ENCODE assay signal across 28 mouse cellular contexts in the genomic region with DNA sequence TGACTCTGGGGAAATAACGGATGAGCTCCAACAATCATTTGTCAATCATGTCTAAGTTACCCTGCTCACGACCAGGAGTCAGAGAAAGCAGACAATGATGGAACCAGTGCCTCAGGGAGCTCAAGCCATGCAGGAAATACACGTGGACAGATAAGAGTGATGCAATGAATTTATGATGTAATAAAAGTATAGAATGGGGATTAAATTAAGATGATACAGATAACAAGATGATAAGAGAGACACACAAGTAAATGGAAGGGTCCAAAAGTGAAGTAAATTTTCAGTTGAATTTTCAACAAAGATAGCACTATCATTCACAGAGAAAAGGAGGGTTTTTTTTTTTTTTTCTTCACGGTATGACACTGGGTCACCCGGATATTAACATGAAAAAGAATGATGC.
A peak's percentile ranks its signal among the peaks of the same experiment; 100 is the strongest.
DNase-seq lines count a peak whose midpoint lies in the region; ATAC-seq and TF ChIP-seq lines count a peak whose summit lies in the region.
"Had no signal": no experiment of that assay in that cellular context is flagged by ENCODE, and none has a peak within 500 bp of the region (broad histone marks: within the 10 kb centered on the region; RNA-seq: fewer than 3 reads in every experiment).

No protein-coding gene starts in this region.

- no peak overlapping the region for H3K9ac ChIP-seq in hindbrain, embryonic 15.5 days
- H3K9ac ChIP-seq in hindbrain, embryonic 11.5 days (ENCODE audit: low read depth, low read length), result no peak overlapping the region
- H3K9ac ChIP-seq in neural tube, embryonic 13.5 days, result no peak overlapping the region
- H3K9ac ChIP-seq in intestine, postnatal 0 days (ENCODE audit: low read depth, low read length), result no peak overlapping the region
- H3K9ac ChIP-seq: embryonic facial prominence, embryonic 12.5 days; embryonic facial prominence, embryonic 15.5 days; forebrain, postnatal 0 days; heart, embryonic 12.5 days; heart, embryonic 15.5 days; hindbrain, embryonic 14.5 days had no signal

- H3K27ac ChIP-seq in hindbrain, embryonic 15.5 days (replicated peaks), result 0 out of 2 replicates have a peak overlapping the region, but pooled peaks have one; percentile 46
- no peak overlapping the region for H3K27ac ChIP-seq in hindbrain, embryonic 11.5 days (ENCODE audit: low read depth, low read length)
- no peak overlapping the region for H3K27ac ChIP-seq in neural tube, embryonic 13.5 days (replicated peaks)
- H3K27ac ChIP-seq in intestine, postnatal 0 days (ENCODE audit: low read depth, low read length), result no peak overlapping the region
- H3K27ac ChIP-seq: embryonic facial prominence, embryonic 15.5 days; heart, embryonic 15.5 days; hindbrain, embryonic 10.5 days had no signal

- H3K9me3 ChIP-seq in hindbrain, embryonic 15.5 days, result no peaks in the 10 kb centered on the region
- H3K9me3 ChIP-seq in hindbrain, embryonic 11.5 days (ENCODE audit: control insufficient read depth, low read length), result no peaks in the 10 kb centered on the region
- H3K9me3 ChIP-seq in neural tube, embryonic 13.5 days, result no peaks in the 10 kb centered on the region
- no peaks in the 10 kb centered on the region for H3K9me3 ChIP-seq in intestine, postnatal 0 days (ENCODE audit: control insufficient read depth)
- H3K9me3 ChIP-seq: embryonic facial prominence, embryonic 12.5 days; embryonic facial prominence, embryonic 15.5 days; G1E; heart, embryonic 12.5 days; heart, embryonic 15.5 days; hindbrain, embryonic 10.5 days had no signal

- DNase-seq in hindbrain, embryonic 11.5 days (ENCODE audit: low spot score), result no peak
- DNase-seq in neural tube, embryonic 10.5 days (ENCODE audit: extremely low spot score, low spot score), result no peak
- peak; percentile 57 for DNase-seq in retina, postnatal 1 day
- no peak for DNase-seq in frontal cortex, postnatal 10 days (ENCODE audit: low spot score in 2 of 2)
- DNase-seq in yolk sac, embryonic 10.5 days (ENCODE audit: low spot score), result no peak
- DNase-seq: adrenal gland, adult 2 months; adrenal gland, postnatal 25 days; B cell, adult 2 months; cerebellum, adult 18-20 months; cerebellum, adult 9-10 months; cerebellum, postnatal 14 days; forebrain, postnatal 0 days; gastrocnemius, postnatal 25 days; heart, adult 18-20 months; heart, postnatal 10 days; heart, postnatal 36 days had no signal

- no peaks in the 10 kb centered on the region for H3K4me1 ChIP-seq in hindbrain, embryonic 15.5 days (replicated peaks)
- H3K4me1 ChIP-seq in hindbrain, embryonic 11.5 days (replicated peaks; ENCODE audit: control insufficient read depth, insufficient read depth, low read length), result no peaks in the 10 kb centered on the region
- 0 out of 2 replicates have a peak, but pooled peaks cover 3% of the 10 kb centered on the region for H3K4me1 ChIP-seq in neural tube, embryonic 13.5 days (replicated peaks)
- H3K4me1 ChIP-seq in intestine, postnatal 0 days (replicated peaks; ENCODE audit: control insufficient read depth, insufficient read depth, low read length), result no peaks in the 10 kb centered on the region
- H3K4me1 ChIP-seq: embryonic facial prominence, embryonic 12.5 days; embryonic facial prominence, embryonic 15.5 days; heart, embryonic 15.5 days; hindbrain, embryonic 10.5 days had no signal

- H3K4me2 ChIP-seq in hindbrain, embryonic 15.5 days, result no peak overlapping the region
- no peak overlapping the region for H3K4me2 ChIP-seq in hindbrain, embryonic 11.5 days (replicated peaks; ENCODE audit: low read depth, low read length)
- H3K4me2 ChIP-seq in neural tube, embryonic 13.5 days, result peak overlapping the region; percentile 10; the same call in 1 of the 2 replicates
- no peak overlapping the region for H3K4me2 ChIP-seq in intestine, postnatal 0 days (replicated peaks; ENCODE audit: low read depth)
- H3K4me2 ChIP-seq: embryonic facial prominence, embryonic 12.5 days; embryonic facial prominence, embryonic 15.5 days; heart, embryonic 12.5 days; heart, embryonic 15.5 days; hindbrain, embryonic 14.5 days had no signal

- no peak overlapping the region for H3K4me3 ChIP-seq in hindbrain, embryonic 15.5 days
- H3K4me3 ChIP-seq in hindbrain, embryonic 11.5 days (ENCODE audit: low read depth, low read length), result no peak overlapping the region
- H3K4me3 ChIP-seq in neural tube, embryonic 13.5 days, result no peak overlapping the region
- no peak overlapping the region for H3K4me3 ChIP-seq in intestine, postnatal 0 days (ENCODE audit: low read depth, low read length)
- H3K4me3 ChIP-seq: embryonic facial prominence, embryonic 12.5 days; embryonic facial prominence, embryonic 15.5 days; heart, embryonic 12.5 days; heart, embryonic 15.5 days; hindbrain, embryonic 10.5 days had no signal

- H3K27me3 ChIP-seq in hindbrain, embryonic 15.5 days, result no peaks in the 10 kb centered on the region
- H3K27me3 ChIP-seq in hindbrain, embryonic 11.5 days (ENCODE audit: control insufficient read depth, insufficient read depth, low read length), result no peaks in the 10 kb centered on the region
- no peaks in the 10 kb centered on the region for H3K27me3 ChIP-seq in neural tube, embryonic 13.5 days
- no peaks in the 10 kb centered on the region for H3K27me3 ChIP-seq in intestine, postnatal 0 days (replicated peaks; ENCODE audit: control insufficient read depth, insufficient read depth, low read length)
- H3K27me3 ChIP-seq: CH12.LX; embryonic facial prominence, embryonic 12.5 days; embryonic facial prominence, embryonic 15.5 days; heart, embryonic 12.5 days; heart, embryonic 15.5 days had no signal

- WGBS in hindbrain, embryonic 15.5 days, result 63% methylated on average over 5 of the region's 5 CpGs
- 82% methylated on average over 5 of the region's 5 CpGs for WGBS in hindbrain, embryonic 11.5 days
- 76% methylated on average over 5 of the region's 5 CpGs for WGBS in neural tube, embryonic 13.5 days
- WGBS in intestine, postnatal 0 days, result 33% methylated on average over 5 of the region's 5 CpGs

- ATAC-seq in hindbrain, embryonic 15.5 days (ENCODE audit: low FRiP score, low read depth), result no peak
- ATAC-seq in hindbrain, embryonic 11.5 days (ENCODE audit: low FRiP score), result no peak
- ATAC-seq in neural tube, embryonic 13.5 days (ENCODE audit: low read depth), result no peak
- ATAC-seq in intestine, postnatal 0 days, result peak; percentile 28; the same call in 1 of the 2 replicates
- ATAC-seq: forebrain, embryonic 14.5 days; forebrain, postnatal 0 days had no signal

- peaks cover 19% of the 10 kb centered on the region for H3K36me3 ChIP-seq in hindbrain, embryonic 15.5 days
- H3K36me3 ChIP-seq in hindbrain, embryonic 11.5 days (ENCODE audit: control insufficient read depth, insufficient read depth, low read length), result no peaks in the 10 kb centered on the region; the same call in 1 of the 2 replicates
- H3K36me3 ChIP-seq in neural tube, embryonic 13.5 days, result peaks cover 42% of the 10 kb centered on the region
- peaks cover 46% of the 10 kb centered on the region for H3K36me3 ChIP-seq in intestine, postnatal 0 days (ENCODE audit: control insufficient read depth, insufficient read depth)
- H3K36me3 ChIP-seq: embryonic facial prominence, embryonic 15.5 days; G1E had no signal

- no peak for TF ChIP-seq CTCF in intestine, postnatal 0 days (IDR thresholded peaks at IDR 0.05; ENCODE audit: low read depth)
